Mouse (Mus musculus): ENCODE measurements around the gene Gpr183. TPM values are rescaled to one million over a fixed set of nuclear protein-coding genes. Genes with fewer than 3 reads are reported as not detected.
A peak's percentile ranks its signal among the peaks of the same experiment; 100 is the strongest.

Gene Gpr183
- total RNA-seq (2014; rRNA removed; ENCODE audit: low replicate concordance): 1.3 and 1.5 TPM in 2 replicates
- polyA plus RNA-seq (2015; fragmentation: Nextera tagmentation; extraction: Ambion mirVana): 0.89 and 1.1 TPM in 2 replicates

DNA sequence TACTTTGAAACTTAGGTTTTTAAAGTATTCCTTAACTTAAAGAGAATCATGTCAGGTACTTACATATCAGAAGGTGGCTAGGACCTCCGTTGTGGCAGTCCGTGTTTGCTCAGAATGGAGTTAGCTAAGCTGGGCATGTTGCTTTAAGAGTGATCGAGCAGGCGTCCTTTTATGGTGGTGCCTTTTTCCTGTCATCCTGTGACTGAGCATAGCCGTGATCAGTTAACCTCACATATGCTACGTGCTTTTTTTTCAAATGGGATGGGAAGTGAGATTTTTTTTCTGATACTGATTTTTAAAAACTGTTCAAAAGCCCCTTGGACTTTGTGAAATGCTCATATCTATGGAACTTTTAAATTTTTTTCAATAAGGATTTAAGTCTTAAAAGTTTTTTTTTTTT is at the start of gene Gpr183:
Gene Gpr183 (minus strand): TSS at position 206 of the 400 bp plus-strand sequence.
- H3K4me2 ChIP-seq (ENCODE audit: low read depth, low read length): peak within 1 kb of the TSS; percentile 41
- DNase-seq (ENCODE audit: low spot score): no peak
- H3K27me3 ChIP-seq (ENCODE audit: control insufficient read depth, insufficient read depth, low read length): no peaks in the 10 kb centered on the region
- H3K9me3 ChIP-seq (replicated peaks; ENCODE audit: control insufficient read depth, low read length): no peaks in the 10 kb centered on the region
- peak within 1 kb of the TSS; percentile 32 for H3K9ac ChIP-seq (replicated peaks; ENCODE audit: low read depth, low read length)
- 13% methylated on average over 6 of the region's 6 CpGs for WGBS
- H3K4me1 ChIP-seq (ENCODE audit: control insufficient read depth, insufficient read depth): peaks cover 30% of the 10 kb centered on the region
- peak within 1 kb of the TSS; percentile 75 for H3K27ac ChIP-seq (ENCODE audit: low read depth)
- no peak for ATAC-seq (ENCODE audit: insufficient read depth, low read depth)
- no peaks in the 10 kb centered on the region for H3K36me3 ChIP-seq (replicated peaks; ENCODE audit: control insufficient read depth, insufficient read depth, low read length)
- H3K4me3 ChIP-seq (ENCODE audit: low read depth, low read length): peak within 1 kb of the TSS; percentile 30
- TF ChIP-seq CTCF (IDR thresholded peaks at IDR 0.05; ENCODE audit: low read depth) (no peak), EP300 (IDR thresholded peaks at IDR 0.05; ENCODE audit: low read depth) (no peak)

DNA sequence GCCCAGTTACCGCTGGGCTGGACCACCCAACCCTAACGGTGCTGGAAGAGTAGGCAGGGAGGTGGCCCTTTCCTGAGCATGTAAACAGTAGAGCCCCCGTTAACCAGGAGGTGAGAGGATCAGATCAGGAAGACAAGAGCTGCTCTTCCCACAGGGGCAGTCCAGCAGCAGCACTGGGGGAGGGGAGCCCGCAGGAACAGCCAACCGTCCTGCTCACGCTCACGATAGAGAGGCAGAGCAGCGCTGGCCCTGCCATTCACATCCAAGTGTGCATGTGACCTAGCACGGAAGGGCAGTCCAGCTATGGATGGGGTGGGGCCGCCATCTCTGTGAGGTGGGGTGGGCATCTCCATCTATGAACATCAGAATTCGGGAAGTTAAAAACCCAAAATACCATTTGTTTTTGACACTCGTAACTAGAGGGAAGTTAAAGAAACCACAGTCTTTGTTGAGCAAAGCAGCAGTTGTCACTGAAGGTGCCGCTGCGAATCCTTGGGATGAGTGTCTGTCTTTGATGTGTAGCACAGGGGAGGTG is 48.5 kb upstream of the Gpr183 start:
- Histone ChIP-seq H3K27ac (ENCODE audit: low read depth) (no peak overlapping the region; the same call in 1 of the 2 replicates), H3K4me1 (ENCODE audit: control insufficient read depth, insufficient read depth) (peaks cover 11% of the 10 kb centered on the region), H3K9ac (replicated peaks; ENCODE audit: low read depth, low read length) (no peak overlapping the region), H3K4me2 (ENCODE audit: low read depth, low read length) (no peak overlapping the region), H3K9me3 (replicated peaks; ENCODE audit: control insufficient read depth, low read length) (no peaks in the 10 kb centered on the region), H3K27me3 (ENCODE audit: control insufficient read depth, insufficient read depth, low read length) (no peaks in the 10 kb centered on the region), H3K36me3 (replicated peaks; ENCODE audit: control insufficient read depth, insufficient read depth, low read length) (peaks cover 16% of the 10 kb centered on the region; the same call in 1 of the 2 replicates), H3K4me3 (ENCODE audit: low read depth, low read length) (no peak overlapping the region)
- TF ChIP-seq CTCF (IDR thresholded peaks at IDR 0.05; ENCODE audit: low read depth): no peak
- TF ChIP-seq EP300 (IDR thresholded peaks at IDR 0.05; ENCODE audit: low read depth): no peak
- WGBS: 78% methylated on average over 14 of the region's 14 CpGs
- DNase-seq (ENCODE audit: low spot score) (no peak), ATAC-seq (ENCODE audit: insufficient read depth, low read depth) (no peak)

DNA sequence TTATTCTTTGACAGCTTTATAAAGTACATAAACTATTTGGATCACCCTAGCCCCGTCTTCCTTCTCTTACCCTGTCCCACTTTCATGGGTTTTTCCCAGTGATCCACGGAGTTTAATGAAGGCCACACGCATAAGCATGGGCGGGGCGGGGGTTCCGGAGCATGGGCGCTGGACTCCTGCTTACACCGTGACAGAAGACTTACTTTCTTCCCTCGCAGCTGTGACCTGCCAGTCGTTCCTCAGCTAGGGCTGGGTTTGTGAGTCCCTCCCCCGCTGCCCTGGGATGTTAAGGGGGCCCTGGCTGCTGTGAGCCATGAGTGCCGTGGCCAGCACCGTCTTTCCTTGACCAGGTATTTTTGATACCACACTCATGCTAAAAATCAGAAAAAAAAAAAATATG is 47.8 kb upstream of the Gpr183 start:
- DNase-seq (ENCODE audit: low spot score): no peak
- TF ChIP-seq CTCF (IDR thresholded peaks at IDR 0.05; ENCODE audit: low read depth) (no peak), EP300 (IDR thresholded peaks at IDR 0.05; ENCODE audit: low read depth) (no peak)
- no peak overlapping the region for H3K4me2 ChIP-seq (ENCODE audit: low read depth, low read length)
- ATAC-seq (ENCODE audit: insufficient read depth, low read depth): no peak
- no peaks in the 10 kb centered on the region for H3K27me3 ChIP-seq (ENCODE audit: control insufficient read depth, insufficient read depth, low read length)
- no peak overlapping the region for H3K4me3 ChIP-seq (ENCODE audit: low read depth, low read length)
- 77% methylated on average over 13 of the region's 13 CpGs for WGBS
- H3K27ac ChIP-seq (ENCODE audit: low read depth): no peak overlapping the region
- peaks cover 11% of the 10 kb centered on the region for H3K4me1 ChIP-seq (ENCODE audit: control insufficient read depth, insufficient read depth)
- peaks cover 16% of the 10 kb centered on the region; the same call in 1 of the 2 replicates for H3K36me3 ChIP-seq (replicated peaks; ENCODE audit: control insufficient read depth, insufficient read depth, low read length)
- H3K9ac ChIP-seq (replicated peaks; ENCODE audit: low read depth, low read length): no peak overlapping the region
- H3K9me3 ChIP-seq (replicated peaks; ENCODE audit: control insufficient read depth, low read length): no peaks in the 10 kb centered on the region

DNA sequence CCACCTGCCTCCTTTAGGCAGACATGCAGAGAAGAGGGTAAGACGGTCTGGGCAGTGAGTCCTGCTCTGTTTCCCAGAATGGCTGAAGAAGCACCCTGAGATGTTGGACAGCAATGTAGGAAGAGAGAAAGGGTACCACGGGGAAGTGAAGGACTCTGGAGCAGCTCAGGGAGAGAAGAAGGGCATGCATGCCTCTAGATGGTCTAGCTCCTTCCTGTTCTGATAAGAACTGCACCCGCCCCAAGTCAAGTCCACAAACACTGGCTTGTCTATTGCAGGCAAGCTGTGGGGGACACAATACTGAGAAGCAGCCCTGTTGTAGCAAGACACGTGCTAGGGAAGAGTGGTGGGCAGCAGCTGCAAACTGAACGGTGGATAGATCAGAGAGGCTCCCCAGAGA is 47.2 kb upstream of the Gpr183 start:
- DNase-seq (ENCODE audit: low spot score) (no peak), ATAC-seq (ENCODE audit: insufficient read depth, low read depth) (no peak)
- Histone ChIP-seq H3K4me3 (ENCODE audit: low read depth, low read length) (no peak overlapping the region), H3K4me2 (ENCODE audit: low read depth, low read length) (no peak overlapping the region), H3K27me3 (ENCODE audit: control insufficient read depth, insufficient read depth, low read length) (no peaks in the 10 kb centered on the region), H3K36me3 (replicated peaks; ENCODE audit: control insufficient read depth, insufficient read depth, low read length) (peaks cover 16% of the 10 kb centered on the region; the same call in 1 of the 2 replicates), H3K27ac (ENCODE audit: low read depth) (no peak overlapping the region; the same call in 1 of the 2 replicates), H3K9me3 (replicated peaks; ENCODE audit: control insufficient read depth, low read length) (no peaks in the 10 kb centered on the region), H3K4me1 (ENCODE audit: control insufficient read depth, insufficient read depth) (peaks cover 10% of the 10 kb centered on the region; the same call in 1 of the 2 replicates), H3K9ac (replicated peaks; ENCODE audit: low read depth, low read length) (no peak overlapping the region)
- TF ChIP-seq EP300 (IDR thresholded peaks at IDR 0.05; ENCODE audit: low read depth): no peak
- TF ChIP-seq CTCF (IDR thresholded peaks at IDR 0.05; ENCODE audit: low read depth): no peak
- 43% methylated on average over 5 of the region's 5 CpGs for WGBS

DNA sequence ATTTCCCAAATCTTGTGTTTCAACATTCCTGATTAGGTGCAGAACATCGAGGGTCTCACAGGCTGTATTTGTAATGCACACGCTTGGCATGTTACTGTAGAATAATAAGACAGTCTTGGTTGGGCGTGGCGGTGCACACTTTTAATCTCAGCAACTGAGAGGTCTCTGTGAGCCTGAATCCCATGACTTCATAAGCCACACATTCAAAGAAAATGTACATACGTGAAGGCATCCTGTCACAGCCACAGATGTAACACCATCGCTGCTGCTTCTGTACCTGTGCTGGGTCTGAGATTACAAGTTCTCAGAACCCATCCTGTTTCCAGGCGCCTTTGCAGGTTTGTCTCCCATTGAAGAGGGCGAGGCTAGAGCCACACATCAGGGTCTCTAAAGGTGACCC is 46.8 kb upstream of the Gpr183 start:
- H3K9ac ChIP-seq (replicated peaks; ENCODE audit: low read depth, low read length): no peak overlapping the region
- H3K9me3 ChIP-seq (replicated peaks; ENCODE audit: control insufficient read depth, low read length): no peaks in the 10 kb centered on the region
- no peaks in the 10 kb centered on the region for H3K27me3 ChIP-seq (ENCODE audit: control insufficient read depth, insufficient read depth, low read length)
- H3K36me3 ChIP-seq (replicated peaks; ENCODE audit: control insufficient read depth, insufficient read depth, low read length): peaks cover 16% of the 10 kb centered on the region; the same call in 1 of the 2 replicates
- H3K4me2 ChIP-seq (ENCODE audit: low read depth, low read length): no peak overlapping the region
- H3K27ac ChIP-seq (ENCODE audit: low read depth): no peak overlapping the region; the same call in 1 of the 2 replicates
- DNase-seq (ENCODE audit: low spot score): no peak
- WGBS: 88% methylated on average over 8 of the region's 8 CpGs
- 0 out of 2 replicates have a peak, but pooled peaks cover 6% of the 10 kb centered on the region for H3K4me1 ChIP-seq (ENCODE audit: control insufficient read depth, insufficient read depth)
- no peak overlapping the region for H3K4me3 ChIP-seq (ENCODE audit: low read depth, low read length)
- TF ChIP-seq EP300 (IDR thresholded peaks at IDR 0.05; ENCODE audit: low read depth): no peak
- no peak for TF ChIP-seq CTCF (IDR thresholded peaks at IDR 0.05; ENCODE audit: low read depth)
- no peak for ATAC-seq (ENCODE audit: insufficient read depth, low read depth)
